In the genomic region with DNA sequence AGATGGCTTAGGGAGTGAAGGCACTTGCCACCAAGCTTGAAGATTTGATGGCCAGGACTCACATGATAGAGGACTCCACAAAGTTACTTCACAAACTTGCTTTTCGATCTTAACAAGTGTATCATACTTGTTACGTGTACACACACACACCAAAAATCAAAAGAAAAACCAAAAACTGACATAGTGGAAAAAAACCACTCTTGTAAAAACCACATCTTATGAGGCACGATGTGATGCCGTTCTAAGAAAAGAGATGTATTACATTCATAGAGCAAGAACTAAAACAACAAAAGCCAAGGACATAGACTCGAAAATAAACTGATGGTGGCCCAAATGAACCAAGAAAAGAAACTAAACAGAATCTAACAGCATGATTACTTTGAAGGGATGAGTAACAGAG, we compare ENCODE assay signal across 21 mouse cellular contexts.
DNase-seq lines count a peak whose midpoint lies in the region; TF ChIP-seq lines count a peak whose summit lies in the region.
"Had no signal": no experiment of that assay in that cellular context is flagged by ENCODE, and none has a peak within 500 bp of the region (broad histone marks: within the 10 kb centered on the region; RNA-seq: fewer than 3 reads in every experiment).

No protein-coding gene starts in this region.

- dilution Hi-C loops in CH12.LX (cut with MboI; ENCODE audit: extremely low pct_ligation_motif_present, extremely low pct_unique_long_range_greater_than_20kb, low sequenced_read_pairs), result no loop called here

- TF ChIP-seq RAD21 in CH12.LX (IDR thresholded peaks at IDR 0.05; ENCODE audit: low read depth, low read length), result no peak

- no peak overlapping the region for H3K4me3 ChIP-seq in CH12.LX (replicated peaks in 1 of 3; ENCODE audit: low read depth in 2 of 3, low read length in 2 of 3, poor library complexity in 1 of 3)
- H3K4me3 ChIP-seq: forebrain, embryonic 12.5 days; heart, embryonic 15.5 days; hindbrain, embryonic 10.5 days had no signal

- peaks cover 0 to 2% of the 10 kb centered on the region in 2 experiments for H3K36me3 ChIP-seq in CH12.LX (replicated peaks in 1 of 2; ENCODE audit: control insufficient read depth in 1 of 2, insufficient read depth in 1 of 2, low read length in 1 of 2)
- H3K36me3 ChIP-seq: embryonic facial prominence, embryonic 12.5 days; forebrain, embryonic 12.5 days; heart, embryonic 15.5 days; hindbrain, embryonic 10.5 days had no signal

- no peak for TF ChIP-seq CTCF in CH12.LX (conservative IDR thresholded peaks at IDR 0.05 in 1 of 2, IDR thresholded peaks at IDR 0.05 in 1 of 2; ENCODE audit: low read depth in 2 of 2, low read length in 2 of 2)

- no peaks in the 10 kb centered on the region for H3K27me3 ChIP-seq in CH12.LX (replicated peaks)
- H3K27me3 ChIP-seq: embryonic facial prominence, embryonic 12.5 days; forebrain, embryonic 12.5 days; heart, embryonic 15.5 days; Patski had no signal

- H3K4me1 ChIP-seq in CH12.LX (ENCODE audit: control insufficient read depth in 1 of 2, insufficient read depth in 2 of 2), result peaks cover 3 to 39% of the 10 kb centered on the region in 2 experiments
- H3K4me1 ChIP-seq: forebrain, embryonic 12.5 days had no signal

- no peak for TF ChIP-seq POLR2A in CH12.LX (IDR thresholded peaks at IDR 0.05; ENCODE audit: low read depth, low read length)

- H3K79me2 ChIP-seq in CH12.LX (replicated peaks; ENCODE audit: control insufficient read depth, extremely low read depth, insufficient read depth, poor library complexity, severe bottlenecking), result no peaks in the 10 kb centered on the region

- H3K9me3 ChIP-seq in CH12.LX (replicated peaks; ENCODE audit: low read length), result no peaks in the 10 kb centered on the region
- H3K9me3 ChIP-seq: embryonic facial prominence, embryonic 12.5 days; forebrain, embryonic 12.5 days; heart, embryonic 15.5 days; hindbrain, embryonic 10.5 days had no signal

- DNase-seq in thymus, postnatal 0 days (ENCODE audit: low spot score), result peak; percentile 52
- no peak for DNase-seq in thymus, adult 18-20 months
- no peak for DNase-seq in CH12.LX (ENCODE audit: extremely low read depth)
- peak; percentile 81 for DNase-seq in induced T-regulatory cell, adult 2 months (ENCODE audit: low read depth)
- DNase-seq in spleen, postnatal 4 days (ENCODE audit: low spot score in 2 of 2), result no peak
- no peak for DNase-seq in spleen, postnatal 14 days (ENCODE audit: low spot score in 2 of 2)
- DNase-seq in right cerebral cortex, postnatal 4 days, result no peak
- DNase-seq: adrenal gland, adult 8-10 months; cerebellum, adult 11 months; cerebellum, adult 9-10 months; cerebellum, postnatal 25 days; gastrocnemius, postnatal 10 days; heart, adult 18-20 months; heart, postnatal 14 days had no signal

- H3K4me2 ChIP-seq in CH12.LX (ENCODE audit: insufficient read depth, low read depth, poor library complexity, severe bottlenecking), result peak overlapping the region; percentile 34; the same call in 1 of the 2 replicates
- H3K4me2 ChIP-seq: forebrain, embryonic 12.5 days; heart, embryonic 11.5 days; heart, embryonic 15.5 days; hindbrain, embryonic 14.5 days had no signal

- H3K27ac ChIP-seq in CH12.LX (ENCODE audit: insufficient read depth, low read depth), result no peak overlapping the region
- H3K27ac ChIP-seq: embryonic facial prominence, embryonic 12.5 days; forebrain, embryonic 12.5 days; heart, embryonic 15.5 days; hindbrain, embryonic 10.5 days; hindbrain, embryonic 14.5 days had no signal

- H3K9ac ChIP-seq in CH12.LX (ENCODE audit: insufficient read depth, low read depth), result peak overlapping the region; percentile 48; the same call in 1 of the 2 replicates
- H3K9ac ChIP-seq: embryonic facial prominence, embryonic 12.5 days; forebrain, embryonic 12.5 days; heart, embryonic 15.5 days; hindbrain, embryonic 14.5 days had no signal

- 0 out of 2 replicates have a peak, but pooled peaks have one; percentile 17 for TF ChIP-seq EP300 in CH12.LX (IDR thresholded peaks at IDR 0.05; ENCODE audit: low read length)

- in situ Hi-C loops in CH12.LX (cut with MboI; ENCODE audit: low pct_ligation_motif_present, low pct_unique_long_range_greater_than_20kb, low sequenced_read_pairs), result no loop called here

TF ChIP-seq in CH12.LX, 34 proteins besides CTCF, POLR2A, EP300 and RAD21:
- TF ChIP-seq PAX5 (IDR thresholded peaks at IDR 0.05; ENCODE audit: low read length) (no peak), ZKSCAN1 (IDR thresholded peaks at IDR 0.05; ENCODE audit: borderline replicate concordance, low read depth, low read length) (no peak), ZNF384 (IDR thresholded peaks at IDR 0.05; ENCODE audit: low read depth, low read length) (peak; percentile 6; the same call in 1 of the 2 replicates), ZC3H11A (IDR thresholded peaks at IDR 0.05; ENCODE audit: low read depth, low read length) (no peak), NRF1 (IDR thresholded peaks at IDR 0.05; ENCODE audit: low read depth, low read length) (no peak), ZMIZ1 (IDR thresholded peaks at IDR 0.05; ENCODE audit: low read depth, low read length) (no peak)

Comparison
In these comparisons a context has a peak if more than half of its experiments do, and no peak if none do; other contexts are left out.
1. DNase-seq: peak in thymus, postnatal 0 days (single experiment) and induced T-regulatory cell, adult 2 months (single experiment); none in thymus, adult 18-20 months (0 of 2), CH12.LX (single experiment), spleen, postnatal 4 days (0 of 2), spleen, postnatal 14 days (0 of 2) and right cerebral cortex, postnatal 4 days (single experiment).